Mouse (Mus musculus): Measurements from ENCODE around the gene Pon2.

DNA sequence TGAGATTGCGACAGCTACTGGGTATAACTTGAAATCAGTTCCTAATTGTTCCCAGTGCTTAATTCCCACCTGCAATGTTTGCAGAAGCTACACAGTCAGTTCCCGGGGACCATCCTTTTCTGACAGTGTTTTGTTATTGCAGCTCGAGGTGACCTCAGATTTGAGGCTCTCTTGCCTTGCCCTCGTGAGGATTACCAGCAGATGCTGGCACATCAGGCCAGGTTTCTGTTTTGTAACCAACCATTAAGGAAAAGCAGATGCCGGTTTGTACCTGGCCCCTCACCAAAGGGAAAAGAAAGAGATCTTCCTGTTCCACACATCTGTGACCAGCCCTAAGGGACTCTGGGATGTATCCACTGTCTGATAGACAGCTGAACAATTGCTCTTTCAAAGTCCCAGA lies 1.3 kb upstream of the Pon2 start:
- TF ChIP-seq CTCF (IDR thresholded peaks at IDR 0.05; ENCODE audit: low read depth) (no peak), EP300 (IDR thresholded peaks at IDR 0.05; ENCODE audit: low read depth) (no peak)
